Mouse (Mus musculus): Measurements from ENCODE around the gene Sox10.

Sox10 gene

GRCm38 (mm10) chr15:79152709-79153108 lies 12.3 kb downstream of the Sox10 start:
- no peak for DNase-seq

DNA sequence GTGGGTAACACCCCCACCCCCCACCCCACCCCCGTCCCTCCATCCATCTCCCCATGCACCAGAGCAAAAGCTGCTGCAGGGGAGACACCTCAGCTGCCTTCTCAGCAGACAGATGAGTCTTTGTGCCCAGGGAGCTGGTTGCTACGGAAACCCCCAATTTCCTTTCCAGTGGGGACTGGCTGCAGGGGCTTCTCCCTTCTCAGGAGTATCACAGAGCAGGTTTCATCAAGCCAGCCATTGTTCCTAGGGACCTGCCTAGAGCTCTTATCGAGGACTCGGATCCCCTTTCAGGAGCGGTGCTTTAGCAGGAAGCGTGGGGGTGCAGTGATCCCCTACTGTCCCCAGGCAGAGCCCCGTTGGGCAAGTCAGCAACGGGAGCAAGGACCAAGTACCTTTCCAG lies 13.2 kb downstream of the Sox10 start:
- DNase-seq = no peak

DNA sequence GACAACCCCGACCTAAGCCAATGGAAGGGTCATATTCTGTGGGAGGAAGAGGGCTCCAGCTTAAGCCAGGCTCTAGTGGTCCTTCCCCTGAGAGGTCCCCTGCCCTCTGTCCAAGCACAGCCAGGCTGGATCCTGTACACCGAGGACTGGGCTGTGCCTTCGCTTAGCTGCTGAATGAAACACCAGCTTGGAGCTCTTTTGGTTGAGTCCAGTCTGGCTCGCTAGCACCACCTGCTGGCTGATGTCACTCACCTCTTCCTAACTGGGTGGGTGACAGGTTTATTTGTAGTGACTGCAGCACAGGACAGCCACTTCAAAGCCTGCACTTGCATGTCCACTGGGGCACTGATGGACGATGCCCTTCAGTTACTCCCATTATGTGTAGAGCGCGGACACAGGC lies 16.5 kb downstream of the Sox10 start:
- DNase-seq = peak; percentile 84 to 87

- DNase-seq = no peak
Observed at GRCm38 (mm10) chr15:79145522-79145921, 19.5 kb downstream of the Sox10 start.

DNA sequence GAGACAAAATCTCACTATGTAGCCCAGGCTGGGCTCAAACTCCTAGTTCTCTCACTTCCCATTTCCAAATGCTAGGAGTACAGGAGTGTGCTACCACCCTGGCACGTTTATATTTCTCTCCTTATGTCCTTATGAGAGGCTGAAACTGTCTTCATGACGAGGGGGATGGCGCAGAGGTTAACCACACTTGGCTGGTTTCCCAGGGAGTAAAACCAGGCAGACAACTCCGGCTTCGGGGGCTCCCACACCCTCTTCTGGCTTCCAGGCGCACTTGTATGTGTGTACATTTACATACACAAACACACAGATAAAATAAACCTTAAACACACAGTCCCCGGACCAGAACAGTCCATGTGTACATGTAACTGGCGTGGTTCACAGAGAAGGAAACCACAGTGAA lies 21.0 kb downstream of the Sox10 start:
- DNase-seq = no peak

- no peak for DNase-seq
Observed at GRCm38 (mm10) chr15:79143316-79143715, 21.7 kb downstream of the Sox10 start.

GRCm38 (mm10) chr15:79141566-79141917 lies 23.5 kb downstream of the Sox10 start:
- no peak for DNase-seq

- DNase-seq = peak; percentile 93 to 95
Observed at GRCm38 (mm10) chr15:79140866-79141565, 24.0 kb downstream of the Sox10 start, which contains the start of the genes Polr2f and 1700088E04Rik. Polr2f (plus strand) TSS chr15:79141009. 1700088E04Rik (minus strand) TSS chr15:79141253.

DNA sequence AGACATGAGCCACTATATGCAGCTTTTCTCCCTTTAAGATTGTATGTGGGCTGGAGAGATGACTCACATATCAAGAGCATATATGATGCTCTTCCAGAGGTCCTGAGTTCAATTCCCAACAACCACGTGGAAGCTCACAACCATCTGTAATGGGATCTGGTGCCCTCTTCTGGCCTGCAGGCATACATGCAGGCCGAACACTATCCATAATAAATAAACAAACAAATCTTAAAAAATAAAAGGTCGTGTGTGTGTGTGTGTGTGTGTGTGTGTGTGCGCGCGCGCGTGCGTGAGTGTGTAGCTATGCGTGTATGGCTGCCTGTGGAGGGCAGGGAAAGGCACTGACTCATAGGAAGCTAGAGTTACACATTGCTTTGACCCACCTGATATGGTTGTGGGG lies 25.4 kb downstream of the Sox10 start:
- no peak for DNase-seq

- DNase-seq = no peak
Observed at GRCm38 (mm10) chr15:79135783-79136575, 29.1 kb downstream of the Sox10 start.

DNA sequence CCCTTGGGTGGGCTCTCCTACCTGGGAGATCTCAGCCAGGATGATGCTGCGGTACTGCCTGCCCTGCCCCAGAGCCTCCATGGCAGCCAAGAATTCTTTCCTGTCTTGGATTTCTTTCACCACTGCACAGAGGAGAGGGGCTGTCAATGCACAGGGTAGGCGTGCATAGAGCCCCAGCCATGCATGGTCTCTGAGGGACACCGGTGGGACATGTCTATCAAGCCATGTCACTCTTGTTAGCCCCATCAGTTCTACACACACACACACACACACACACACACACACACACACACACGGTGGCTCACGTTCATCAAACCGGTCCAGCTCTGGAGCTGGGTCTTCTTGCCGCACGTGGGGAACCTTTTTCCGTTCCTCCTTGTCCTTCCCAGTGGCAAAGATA lies 29.7 kb downstream of the Sox10 start:
- DNase-seq = no peak

- no peak for DNase-seq
Observed at GRCm38 (mm10) chr15:79134496-79135270, 30.4 kb downstream of the Sox10 start.

DNA sequence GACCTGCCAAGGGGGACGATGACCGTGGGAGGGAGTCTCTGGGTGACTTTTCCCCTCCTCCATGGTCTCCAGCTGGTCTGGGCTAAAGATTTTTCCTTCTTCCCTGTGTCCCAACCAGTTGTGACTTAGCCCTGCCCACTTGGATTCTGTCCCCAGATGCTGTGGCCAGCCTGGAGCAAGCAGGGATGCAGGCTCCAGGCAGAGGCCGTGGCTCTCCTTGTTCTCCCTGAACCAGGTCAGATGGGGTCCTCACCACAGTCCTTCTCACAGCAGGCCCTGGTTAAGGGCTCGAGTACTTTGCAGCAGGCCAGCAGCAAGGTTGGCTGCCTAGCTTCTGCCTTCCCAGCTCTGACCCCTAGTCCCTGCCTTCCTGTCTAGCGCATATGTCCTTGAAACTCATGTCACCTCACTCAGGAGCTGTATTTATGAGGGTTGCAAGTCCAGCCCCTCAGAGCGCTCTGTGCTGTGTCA lies 31.8 kb downstream of the Sox10 start:
- no peak for DNase-seq

- peak; percentile 86 to 93 for DNase-seq
Observed at GRCm38 (mm10) chr15:79131442-79131841, 33.6 kb downstream of the Sox10 start.

DNA sequence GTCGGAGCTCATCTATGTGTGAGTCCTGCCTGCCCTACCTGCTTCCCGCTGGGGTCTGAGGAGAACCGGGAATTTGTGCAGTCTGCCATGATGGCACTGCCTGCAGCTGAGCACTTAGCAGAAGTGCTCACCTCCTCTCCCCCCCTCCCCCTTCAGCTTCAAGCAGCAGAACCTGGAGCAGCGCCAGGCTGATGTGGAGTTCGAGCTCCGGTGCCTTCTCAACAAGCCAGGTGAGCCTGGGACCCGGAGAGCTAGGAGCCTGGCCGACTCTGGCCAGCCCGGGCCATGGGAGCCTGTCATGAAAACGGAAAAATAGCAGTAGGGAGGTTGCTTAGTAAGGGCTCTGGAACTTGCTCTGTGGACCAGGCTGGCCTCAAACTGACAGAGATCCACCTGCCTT lies 34.3 kb downstream of the Sox10 start:
- DNase-seq = peak; percentile 28 to 46

DNA sequence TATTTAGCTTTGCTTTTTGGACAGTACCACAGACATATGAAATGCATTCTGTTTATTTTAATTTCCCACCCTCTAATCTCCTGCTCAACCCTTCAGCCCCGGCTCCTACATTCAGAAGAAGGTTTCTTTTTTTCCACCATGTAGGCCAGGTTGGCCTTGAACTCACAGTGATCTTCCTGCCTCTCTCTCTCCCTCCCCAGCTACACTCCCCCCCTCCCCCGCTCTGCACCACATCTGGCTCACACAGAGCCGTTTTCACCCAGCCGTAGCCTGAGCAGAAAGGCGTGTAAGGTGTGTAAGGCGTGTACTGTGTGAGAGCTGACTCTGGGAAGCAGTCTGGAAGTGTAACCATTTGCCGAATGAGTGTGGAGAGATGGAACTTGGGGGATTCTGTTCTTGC lies 35.7 kb downstream of the Sox10 start:
- DNase-seq = no peak

DNA sequence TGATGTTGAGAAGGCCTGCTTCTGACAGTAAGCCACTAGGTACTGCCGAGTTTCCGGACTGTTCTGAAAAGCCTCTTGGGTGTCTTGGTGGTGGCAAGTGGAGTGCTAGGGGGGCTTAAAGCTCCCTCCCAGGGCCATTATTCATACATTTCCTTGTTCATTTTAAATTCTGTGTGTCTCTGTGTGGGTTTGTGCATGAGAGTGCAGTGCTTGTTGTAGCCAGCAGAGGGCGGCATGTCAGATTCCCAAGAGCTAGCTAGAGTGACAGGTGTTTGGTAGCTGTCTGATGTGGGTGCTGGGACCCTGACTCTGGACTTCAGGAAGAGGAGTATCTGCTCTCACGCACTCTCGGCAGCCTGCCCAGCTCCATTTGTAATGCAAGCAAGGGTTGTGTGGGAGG lies 36.8 kb downstream of the Sox10 start:
- no peak for DNase-seq

GRCm38 (mm10) chr15:79127101-79127500 lies 37.9 kb downstream of the Sox10 start:
- DNase-seq = no peak

DNA sequence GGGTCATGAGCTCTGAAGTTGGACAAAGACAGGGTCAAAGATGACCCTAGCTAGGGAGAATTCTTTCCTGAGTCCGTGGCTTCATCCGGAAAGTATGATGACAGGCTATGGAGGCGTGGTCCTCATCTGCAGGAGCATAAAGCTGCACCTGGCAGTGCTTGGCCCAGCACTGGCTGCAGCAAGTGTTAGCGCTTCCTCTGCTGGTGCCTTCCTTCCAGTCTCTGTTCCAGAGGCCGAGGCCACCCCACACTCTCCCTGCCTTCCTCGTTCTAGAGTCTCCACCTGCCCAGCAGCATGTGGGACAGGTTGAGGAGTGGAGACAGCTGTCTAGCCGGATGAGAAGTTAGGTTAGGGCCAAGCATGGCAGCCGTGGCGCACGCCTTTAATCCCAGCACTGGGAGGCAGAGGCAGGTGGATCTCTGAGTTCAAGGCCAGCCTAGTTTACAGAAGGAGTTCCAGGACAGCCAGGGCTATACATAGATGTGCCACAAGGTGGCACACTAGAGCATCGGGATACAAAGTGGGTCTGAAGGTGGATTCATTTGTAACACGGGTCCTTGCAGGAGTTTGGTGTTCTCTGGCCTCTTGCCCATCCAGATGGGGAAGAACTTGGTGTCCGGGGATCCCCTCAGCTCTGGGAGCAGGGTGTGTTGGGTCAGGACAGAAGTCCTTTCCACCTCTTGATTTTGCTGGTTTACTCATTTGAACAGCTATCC lies 38.7 kb downstream of the Sox10 start:
- peak; percentile 53 to 69 for DNase-seq

- no peak for DNase-seq
Observed at GRCm38 (mm10) chr15:79124331-79124875, 40.6 kb downstream of the Sox10 start.

DNA sequence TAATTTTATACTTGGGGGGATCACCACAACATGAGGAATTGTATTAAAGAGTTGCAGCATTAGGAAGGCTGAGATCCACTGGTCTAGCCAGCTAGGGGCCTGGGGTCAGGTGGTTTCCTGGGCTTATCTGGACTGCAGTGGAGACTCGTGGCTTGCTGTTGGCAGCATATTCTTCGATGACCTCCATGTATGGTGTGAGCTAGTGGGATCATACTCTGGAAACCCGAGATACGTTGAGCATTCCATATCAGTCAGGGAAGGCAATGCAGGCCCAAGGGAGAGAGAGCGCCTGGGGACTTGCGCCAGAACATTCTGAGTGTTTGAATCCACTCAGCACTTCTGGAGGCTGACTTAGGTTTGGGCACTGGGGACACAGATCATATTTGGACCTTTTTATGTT lies 41.3 kb downstream of the Sox10 start:
- DNase-seq = no peak

GRCm38 (mm10) chr15:79122546-79122945 lies 42.5 kb downstream of the Sox10 start:
- DNase-seq = no peak

Measured in cerebellum, adult 18-20 months (tissue).